Mouse (Mus musculus) liver, adult (tissue): ENCODE results near the gene Ptprt.

Source experiments
- GATA4 ChIP-seq: IDR thresholded peaks from 2 replicates; pipeline ENCODE4 v1.6.1; 2014; ENCODE audit warnings: mild to moderate bottlenecking, low read length; ENCODE audit not compliant: insufficient replicate concordance

The Ptprt gene

DNA sequence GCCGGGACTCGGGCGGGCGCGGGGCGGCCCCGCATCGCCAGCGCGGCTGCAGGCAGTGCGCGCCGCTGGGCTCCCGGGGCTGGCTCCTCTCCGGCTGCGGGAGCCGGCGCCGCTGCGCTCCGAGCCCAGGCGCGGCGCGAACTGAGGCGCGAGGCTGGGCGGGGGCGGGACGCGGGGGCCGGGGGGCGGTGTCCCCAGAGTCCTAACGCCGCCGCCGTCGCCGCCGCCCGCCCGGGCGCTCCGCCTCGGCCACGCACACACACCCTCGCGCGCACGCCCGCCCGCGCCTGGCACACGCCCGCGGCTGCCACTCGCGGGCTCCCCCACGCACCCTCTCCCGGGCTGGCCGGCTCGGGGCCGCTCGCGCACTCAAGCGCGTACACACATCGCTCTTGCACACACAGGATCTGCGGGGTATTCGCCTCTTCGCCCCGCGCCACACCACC is at the start of gene Ptprt:
Gene Ptprt (minus strand): TSS at position 207 of the 446 bp plus-strand sequence.
- no peak for TF ChIP-seq GATA4

DNA sequence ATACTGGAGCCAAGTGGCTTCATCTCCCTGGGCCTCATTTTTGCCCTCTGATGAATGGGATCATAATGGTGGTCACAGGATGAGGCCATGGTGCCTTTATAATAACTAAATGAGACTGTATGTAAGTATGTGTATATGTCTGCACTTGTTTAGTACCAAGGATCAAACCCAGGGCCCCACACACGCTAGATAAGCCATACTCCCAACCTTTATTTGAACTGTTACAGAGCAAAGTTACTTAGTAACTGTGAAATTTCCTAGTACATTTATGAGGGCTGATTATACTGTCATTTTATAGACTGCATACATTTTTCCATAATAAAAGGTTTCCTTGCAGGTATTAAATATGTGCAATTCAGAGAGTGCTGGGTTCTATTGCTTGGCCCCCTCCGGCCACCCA is 49.5 kb upstream of the Ptprt start:
- no peak for TF ChIP-seq GATA4

- TF ChIP-seq GATA4 = no peak
Measured at GRCm38 (mm10) chr2:162699691-162700090, 38.7 kb upstream of the Ptprt start.

DNA sequence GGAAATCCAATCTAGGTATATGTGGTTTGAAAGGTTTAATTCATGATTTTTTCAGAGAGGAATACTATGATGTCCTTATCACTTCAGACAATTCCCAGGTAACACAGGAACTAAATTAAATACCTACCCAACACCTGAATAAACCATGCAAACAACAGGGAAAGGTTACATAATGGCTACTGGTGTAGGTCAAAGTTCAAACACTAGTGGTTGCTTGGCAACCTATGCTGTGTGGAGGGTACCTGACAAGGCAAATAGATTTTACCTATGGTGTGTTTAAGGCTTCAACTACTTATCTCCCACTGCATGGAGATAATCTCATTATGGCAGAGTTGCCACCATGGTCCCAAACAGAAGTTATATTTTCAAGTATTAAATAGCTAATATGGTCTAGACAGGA is 38.1 kb upstream of the Ptprt start:
- TF ChIP-seq GATA4 = no peak

GRCm38 (mm10) chr2:162698068-162698467 is 37.1 kb upstream of the Ptprt start:
- no peak for TF ChIP-seq GATA4

DNA sequence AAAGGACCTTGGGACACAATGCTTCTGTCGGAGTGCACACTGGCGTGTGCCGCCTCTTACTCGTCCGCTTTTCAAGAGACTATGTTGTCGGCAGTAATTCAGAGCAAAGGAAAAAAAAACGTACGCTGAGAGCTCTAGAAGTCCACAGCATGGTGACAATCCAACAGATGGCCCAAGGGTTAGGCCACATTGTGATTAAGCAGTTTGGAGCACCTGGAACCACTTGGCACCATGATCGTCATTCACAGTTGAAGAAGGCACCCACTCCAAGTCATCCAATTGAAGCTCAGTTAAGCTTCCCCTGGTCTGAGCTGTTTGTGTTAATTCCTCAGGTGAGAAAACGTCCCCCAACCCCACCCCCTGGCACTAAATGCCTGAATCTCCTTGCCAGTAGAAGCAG is 36.2 kb upstream of the Ptprt start:
- no peak for TF ChIP-seq GATA4

DNA sequence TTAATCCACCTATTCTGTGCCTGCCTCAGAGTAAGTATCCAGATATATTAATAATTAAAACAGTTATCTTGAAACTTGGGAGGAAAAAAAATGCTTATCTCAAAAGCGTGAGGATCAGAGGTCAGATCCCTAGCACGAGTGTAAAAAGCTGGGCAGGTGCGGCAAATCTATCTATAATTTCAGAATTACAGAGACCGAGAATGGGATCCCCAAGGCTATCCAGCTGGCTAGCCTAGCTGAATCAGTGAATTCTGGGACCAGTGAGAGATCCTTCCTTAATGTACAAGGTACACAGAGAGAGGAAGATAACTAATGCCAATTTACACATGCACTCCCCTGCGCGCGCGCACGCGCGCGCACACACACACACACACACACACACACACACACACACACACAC is 31.2 kb upstream of the Ptprt start:
- TF ChIP-seq GATA4 = no peak

GRCm38 (mm10) chr2:162682674-162683073 is 21.7 kb upstream of the Ptprt start:
- no peak for TF ChIP-seq GATA4

DNA sequence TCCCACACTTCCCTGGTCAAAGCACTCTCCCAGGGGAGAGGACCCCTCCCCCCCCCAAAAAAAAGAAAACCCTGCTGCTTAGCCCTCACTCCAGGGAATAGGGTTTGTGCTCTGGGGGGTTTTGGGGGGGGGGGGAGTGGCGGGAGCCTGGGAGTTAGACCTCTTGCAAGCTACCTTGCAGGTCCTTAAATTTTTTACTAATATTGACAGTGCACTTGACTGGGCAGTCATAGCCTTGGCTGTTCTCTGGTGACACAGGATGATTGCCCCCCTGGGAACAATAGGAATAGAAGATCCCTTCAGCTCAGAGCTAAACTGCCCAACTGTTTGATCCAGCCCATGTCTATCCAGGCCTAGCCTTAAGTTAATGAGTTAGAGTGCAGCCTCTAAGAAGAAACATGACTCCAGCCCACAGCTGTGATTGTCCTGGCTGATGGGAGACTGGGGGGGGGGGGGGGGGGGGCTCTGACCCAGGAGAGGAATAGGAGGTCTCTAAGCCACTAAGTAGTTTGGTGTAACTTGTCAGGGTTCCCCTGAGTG is 1.6 kb upstream of the Ptprt start:
- no peak for TF ChIP-seq GATA4

DNA sequence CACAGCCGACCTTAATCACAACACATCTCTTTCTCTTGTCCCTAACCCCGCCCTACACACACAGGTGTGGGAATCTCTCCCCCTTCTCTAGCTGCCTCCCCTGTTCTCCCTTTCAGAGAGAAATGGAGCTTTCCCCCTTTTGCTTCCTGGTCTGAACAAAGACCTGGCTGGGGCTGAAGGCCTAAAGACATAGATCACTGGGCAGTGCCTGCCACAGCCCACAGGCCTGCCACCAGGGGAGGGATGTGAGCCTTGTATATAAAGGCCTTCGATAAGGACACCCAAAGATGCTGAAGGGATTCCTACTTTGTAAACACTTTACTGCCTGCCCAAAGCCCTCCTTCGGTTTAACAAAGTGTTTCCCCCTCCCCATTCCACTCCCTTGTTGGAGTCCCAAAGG is 786 bp upstream of the Ptprt start:
- no peak for TF ChIP-seq GATA4

DNA sequence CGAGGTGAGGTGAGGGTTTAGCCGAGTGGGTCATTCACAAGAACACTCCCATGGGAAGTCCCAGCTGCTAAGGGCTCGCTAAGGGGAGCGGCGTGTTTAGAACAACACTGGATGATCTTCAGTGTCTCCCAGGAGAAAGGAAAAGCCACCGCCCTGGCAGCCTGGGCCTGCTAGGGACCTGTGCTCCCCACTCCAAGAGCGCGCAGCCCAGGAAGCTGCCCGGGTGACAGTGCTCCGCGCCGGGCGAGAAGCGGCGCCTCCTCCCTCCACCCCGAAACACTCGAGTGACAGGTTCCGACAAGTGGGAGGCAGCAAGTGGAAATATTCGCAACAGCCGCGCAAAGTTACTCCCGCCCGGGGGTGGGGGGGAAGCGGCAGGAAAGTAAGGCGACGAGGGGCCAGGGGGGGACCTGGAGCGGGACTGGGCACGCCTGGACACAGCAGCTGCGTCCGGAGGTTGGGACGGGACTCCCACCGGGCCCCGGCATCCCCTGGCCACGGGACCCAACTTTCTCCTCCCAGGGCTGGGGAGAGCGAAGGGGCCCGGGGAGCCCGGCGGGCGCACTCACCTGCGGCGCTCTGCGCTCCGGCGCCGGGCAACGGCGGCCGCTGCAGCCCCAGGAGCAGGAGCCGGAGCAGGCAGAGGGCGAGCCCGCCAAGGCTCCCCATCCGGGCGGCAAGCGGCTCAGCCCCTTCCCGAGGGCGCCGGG is 561 bp downstream of the Ptprt start:
- TF ChIP-seq GATA4 = no peak

- no peak for TF ChIP-seq GATA4
Measured at GRCm38 (mm10) chr2:162658997-162659396, 1.9 kb downstream of the Ptprt start.

DNA sequence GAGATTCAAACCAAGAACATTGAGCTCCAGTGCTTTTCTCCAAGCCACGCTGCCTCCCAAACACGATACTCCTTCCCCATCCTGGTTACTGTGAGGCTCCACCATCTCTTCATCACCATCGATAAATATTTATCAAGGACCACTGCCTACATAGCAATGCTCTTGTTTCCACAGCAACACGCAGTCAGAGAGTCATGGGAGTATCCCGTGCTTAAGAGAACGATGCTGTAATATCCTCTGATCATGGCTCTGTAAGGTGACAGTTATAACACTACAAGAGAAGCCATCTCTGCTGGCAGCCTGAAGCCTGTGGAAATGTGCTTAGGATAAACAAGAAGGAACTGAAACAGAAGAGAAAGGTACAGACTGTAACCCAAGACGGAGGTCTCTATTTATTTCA is 3.4 kb downstream of the Ptprt start:
- no peak for TF ChIP-seq GATA4

DNA sequence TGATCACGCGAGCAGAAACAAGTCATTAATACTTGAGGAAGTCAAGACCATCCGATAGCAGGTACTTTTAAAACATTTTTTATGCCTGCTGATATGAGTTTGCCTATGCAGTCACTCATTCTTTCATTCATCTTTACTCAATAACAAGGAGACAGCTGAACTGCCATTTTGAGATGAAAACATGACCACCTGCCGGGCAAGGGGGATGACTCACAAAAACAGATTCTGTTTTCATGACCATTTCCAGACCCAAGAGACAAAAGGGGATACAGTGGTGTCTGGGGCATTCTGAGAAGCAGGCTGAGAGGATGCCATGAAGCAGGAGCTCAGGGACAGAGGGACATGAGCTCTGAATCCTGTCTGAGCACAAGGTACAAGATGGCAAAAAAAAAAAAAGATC is 6.5 kb downstream of the Ptprt start:
- no peak for TF ChIP-seq GATA4

DNA sequence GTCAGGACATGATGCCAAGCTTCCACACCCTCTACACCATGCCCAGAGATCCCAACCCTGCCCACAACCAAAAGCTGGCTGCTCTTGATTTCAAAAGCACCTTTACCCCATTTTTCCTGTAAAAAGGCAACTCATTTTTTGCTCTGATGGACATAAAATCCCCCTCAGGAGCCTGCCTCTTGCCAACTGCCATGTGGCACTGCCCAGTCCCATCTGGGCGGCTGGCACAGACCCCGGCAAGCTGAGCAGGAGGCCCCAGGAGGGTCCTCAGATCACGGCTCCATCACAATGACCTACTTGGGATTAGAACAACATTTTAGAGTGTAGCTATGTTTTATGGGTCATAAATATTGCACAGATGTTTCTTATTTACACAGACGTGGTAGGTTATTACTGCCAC is 22.3 kb downstream of the Ptprt start:
- TF ChIP-seq GATA4 = no peak

GRCm38 (mm10) chr2:162637537-162637936 is 23.4 kb downstream of the Ptprt start:
- no peak for TF ChIP-seq GATA4

GRCm38 (mm10) chr2:162636387-162637009 is 24.4 kb downstream of the Ptprt start:
- no peak for TF ChIP-seq GATA4

- no peak for TF ChIP-seq GATA4
Measured at GRCm38 (mm10) chr2:162634901-162635300, 26.0 kb downstream of the Ptprt start.
